Mouse (Mus musculus): ENCODE data around the gene Krtap29-1.

Krtap29-1 gene

DNA sequence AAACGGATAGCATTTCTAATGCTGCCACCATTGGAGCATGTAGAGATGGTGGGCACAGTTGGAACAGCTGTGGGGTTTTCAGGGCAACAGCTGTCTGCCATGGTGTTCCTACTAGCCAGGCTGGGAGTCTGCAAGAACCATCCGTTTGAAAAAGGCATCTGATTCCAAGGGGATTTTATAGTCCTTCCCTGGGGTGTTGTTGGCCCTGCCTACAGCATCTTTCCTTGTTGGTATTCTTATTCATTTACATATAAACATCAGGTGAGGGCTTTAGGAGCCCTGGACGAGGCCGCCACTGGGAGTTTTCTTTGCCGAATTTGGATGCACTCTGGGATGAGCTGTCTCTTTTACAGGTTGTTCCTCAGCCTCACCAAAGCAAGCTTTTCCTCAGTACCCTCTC, at the start of gene Krtap29-1:
Gene Krtap29-1, minus strand, starts transcription at position 101 of the 400 bp plus-strand sequence.
- DNase-seq: no peak

DNA sequence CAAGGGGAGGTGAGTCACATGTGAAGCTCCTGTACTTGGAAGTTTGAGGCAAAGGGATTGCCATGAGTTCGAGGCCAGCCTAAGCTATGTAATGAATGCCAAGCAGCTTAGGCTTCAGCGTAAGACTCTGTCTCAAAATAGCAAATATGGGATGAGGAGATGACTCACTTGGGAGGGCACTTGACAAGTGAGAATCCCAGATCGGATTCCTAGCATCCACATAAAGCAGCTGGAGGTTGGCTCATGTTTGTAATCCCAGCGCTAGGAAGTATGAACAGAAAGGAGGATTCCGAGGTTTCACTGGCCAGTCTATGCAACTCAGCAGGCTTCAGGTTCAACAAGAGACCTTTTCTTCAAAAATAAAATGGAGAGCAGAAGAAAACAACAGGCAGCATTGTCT, 42.6 kb upstream of the Krtap29-1 start:
- DNase-seq: no peak

DNA sequence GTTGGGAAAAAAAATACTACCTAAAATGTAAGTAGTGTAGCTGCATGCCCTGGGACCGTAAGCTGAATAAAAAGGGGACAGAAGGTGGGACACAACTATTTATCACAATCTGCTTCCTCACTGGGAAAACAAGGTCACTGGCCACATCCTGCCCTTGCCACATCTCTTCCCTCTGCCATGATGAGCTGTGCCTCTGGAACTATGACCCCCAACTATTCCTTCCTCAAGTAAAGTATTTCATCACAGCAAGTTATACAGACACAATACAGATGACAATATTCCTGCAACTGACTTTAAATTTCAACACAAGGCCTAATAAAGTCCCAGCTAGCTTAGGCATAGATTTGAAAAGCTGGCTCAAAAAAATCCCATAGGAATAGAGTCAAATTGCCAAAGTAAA, 40.6 kb upstream of the Krtap29-1 start:
- DNase-seq: no peak

DNA sequence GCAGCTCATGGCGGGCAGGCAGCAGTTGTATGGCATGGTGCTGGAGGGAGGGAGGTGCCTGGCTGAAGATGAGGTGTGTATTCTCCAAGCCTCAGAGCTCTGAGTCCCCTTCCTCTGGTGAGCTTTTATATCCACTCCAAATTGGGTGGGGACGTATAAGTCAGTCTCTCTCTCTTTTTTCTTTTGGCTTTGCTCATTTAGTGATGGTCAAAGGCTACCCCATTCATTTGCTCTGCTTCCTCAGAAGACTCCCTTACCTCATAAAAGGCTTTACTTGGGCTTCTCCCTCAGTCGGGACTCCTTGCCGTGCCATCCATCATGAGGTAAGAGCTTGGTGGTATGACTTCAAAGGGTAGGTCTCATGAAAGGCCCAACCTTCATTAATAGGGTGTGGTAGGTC, 37.3 kb upstream of the Krtap29-1 start, which contains the start of gene Krt33a:
Gene Krt33a, minus strand, starts transcription at position 101 of the 400 bp plus-strand sequence.
- DNase-seq: no peak

DNA sequence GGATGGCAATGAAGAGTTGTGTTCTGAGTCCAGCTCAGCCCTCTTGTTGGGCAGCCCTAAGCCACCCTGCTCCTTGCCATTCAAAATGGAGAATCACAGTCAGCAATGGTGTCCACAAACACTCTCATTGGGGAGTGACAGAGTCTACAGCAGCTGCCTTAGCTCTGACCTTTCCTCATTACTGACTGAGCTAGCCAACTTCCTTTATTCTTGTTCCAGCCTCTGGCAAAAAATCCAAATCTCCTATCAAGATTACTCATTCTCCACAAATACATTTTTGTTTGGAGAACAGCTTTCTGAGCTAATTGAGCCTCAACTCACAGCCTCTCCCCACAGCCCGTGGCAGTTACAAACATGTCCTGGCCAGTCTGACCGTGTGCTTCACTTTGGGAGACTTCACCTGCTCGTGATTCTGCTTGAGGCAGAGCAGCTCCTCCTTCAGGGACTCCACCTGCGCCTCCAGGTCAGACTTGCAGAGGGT, 34.9 kb upstream of the Krtap29-1 start:
- DNase-seq: no peak

DNA sequence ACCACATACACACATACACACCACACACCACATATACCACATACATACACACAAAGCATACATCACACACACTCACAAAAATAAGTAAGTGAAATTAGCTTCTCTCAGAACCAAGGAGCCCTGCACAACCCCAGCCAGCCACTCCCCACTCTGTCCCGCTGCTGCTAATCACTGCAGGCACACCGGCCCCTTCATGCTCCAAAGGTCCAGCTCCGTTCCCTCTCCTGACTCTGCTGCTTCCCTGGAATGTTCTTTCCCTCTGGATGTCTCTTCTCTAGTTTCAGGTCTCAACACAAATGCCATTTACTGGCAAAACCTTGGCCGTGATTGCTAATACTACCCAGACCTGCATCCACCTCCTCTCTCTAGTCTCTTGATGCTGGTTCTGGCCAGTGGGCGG, 31.8 kb upstream of the Krtap29-1 start:
- DNase-seq: no peak

DNA sequence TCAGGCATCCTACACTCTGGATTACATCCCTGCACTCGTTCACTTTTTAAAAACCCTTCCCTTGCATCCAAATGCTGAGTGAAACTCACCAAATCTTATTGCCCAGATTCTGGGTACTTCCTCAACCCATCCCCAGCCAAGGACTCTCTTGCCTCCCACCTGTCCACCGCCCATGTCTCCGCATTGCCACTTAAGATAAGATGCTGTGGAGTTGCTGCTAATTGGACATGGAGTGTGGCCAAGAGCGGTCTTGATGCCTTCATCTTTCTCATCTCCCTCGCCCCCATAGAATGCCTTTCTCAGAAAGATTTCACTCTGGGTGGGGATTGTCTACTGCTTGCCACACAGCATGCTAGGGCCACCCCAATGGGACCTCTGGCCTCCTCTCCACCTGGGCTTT, 29.5 kb upstream of the Krtap29-1 start:
- no peak for DNase-seq

DNA sequence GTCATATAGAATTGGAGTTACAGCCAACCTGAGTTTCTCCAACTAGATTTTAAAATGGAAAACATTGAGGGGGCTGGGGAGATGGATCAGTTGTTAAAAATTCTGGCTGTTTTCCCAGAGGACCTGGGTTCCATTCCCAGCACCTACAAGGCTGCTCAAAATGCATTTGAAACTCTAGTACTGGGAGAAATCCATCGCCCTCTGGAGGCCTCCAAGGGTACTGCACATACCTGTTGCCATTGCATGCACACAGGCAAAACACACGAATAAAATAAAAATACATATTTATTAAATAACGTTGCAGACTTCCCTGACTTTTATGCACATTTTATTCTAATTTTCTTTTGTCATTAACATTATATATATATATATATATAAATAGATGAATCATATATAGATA, 27.8 kb upstream of the Krtap29-1 start:
- DNase-seq: no peak

DNA sequence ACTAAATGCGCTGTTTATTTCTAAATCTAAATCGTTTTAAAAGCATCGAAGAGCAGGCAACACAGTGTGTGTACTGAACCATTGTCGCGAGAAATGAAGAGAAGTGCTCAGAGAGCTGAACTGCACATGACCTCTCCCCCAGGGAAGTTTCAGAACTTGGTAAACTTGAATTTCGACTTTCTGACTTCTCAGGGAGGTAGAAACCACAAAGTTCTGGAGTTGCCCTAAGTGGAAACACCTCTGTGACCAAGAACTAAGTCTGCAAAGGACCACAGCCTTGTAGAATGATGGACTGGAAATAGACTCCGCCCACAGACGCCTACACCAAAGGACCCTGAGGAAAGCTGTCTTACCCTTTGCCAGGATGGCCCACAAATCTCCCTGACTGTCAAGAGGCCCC, 27.1 kb upstream of the Krtap29-1 start:
- no peak for DNase-seq

DNA sequence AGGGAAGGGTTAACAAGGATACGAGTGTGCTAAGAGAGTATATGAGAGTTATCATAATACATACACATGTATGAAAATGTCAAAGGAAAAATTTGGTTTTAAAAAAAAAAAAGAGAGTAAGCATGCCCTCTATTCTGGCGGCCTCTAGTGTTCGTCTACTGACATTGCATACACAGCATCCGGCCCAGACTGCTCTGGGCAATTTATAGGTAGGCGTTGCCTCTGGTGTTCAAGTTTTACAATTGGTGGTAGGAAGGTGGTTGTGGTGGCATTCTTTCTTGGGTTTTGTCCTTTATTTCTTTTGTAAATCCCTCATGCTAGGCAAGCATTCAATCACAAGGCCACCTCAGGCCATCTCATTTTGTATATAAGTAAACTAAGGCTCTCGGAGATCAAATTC, 26.0 kb upstream of the Krtap29-1 start:
- peak; percentile 58 to 64 for DNase-seq

DNA sequence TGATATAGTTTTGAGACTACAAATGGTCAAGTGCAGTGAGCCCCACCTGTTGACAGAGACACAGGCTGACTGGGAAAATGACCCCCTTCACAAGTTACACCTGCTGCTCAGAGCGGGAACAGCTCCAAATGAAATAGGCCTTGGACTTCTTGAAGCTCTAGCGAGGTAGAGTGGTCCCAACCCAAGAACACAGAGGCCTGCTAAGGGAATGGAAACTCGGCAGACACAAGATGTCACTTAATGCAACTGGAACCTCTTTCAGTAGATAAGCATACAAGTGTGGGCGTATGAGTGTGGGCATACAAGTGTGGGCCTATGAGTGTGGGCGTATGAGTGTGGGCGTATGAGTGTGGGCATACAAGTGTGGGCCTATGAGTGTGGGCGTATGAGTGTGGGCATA, 20.2 kb upstream of the Krtap29-1 start:
- no peak for DNase-seq

DNA sequence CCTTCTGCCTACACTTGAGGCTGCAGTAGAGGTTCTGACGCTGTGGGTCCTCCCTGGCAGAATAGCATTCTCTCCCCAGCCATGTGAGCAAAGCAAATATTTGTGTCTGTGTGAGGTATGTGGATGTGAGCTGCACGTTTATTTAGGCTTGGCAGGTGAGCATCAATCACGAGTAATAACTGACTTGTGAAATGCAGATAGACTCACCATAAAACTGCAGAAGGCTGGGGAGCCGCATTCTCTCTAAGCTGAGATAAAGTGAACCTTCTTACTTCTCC, 15.5 kb upstream of the Krtap29-1 start:
- no peak for DNase-seq

DNA sequence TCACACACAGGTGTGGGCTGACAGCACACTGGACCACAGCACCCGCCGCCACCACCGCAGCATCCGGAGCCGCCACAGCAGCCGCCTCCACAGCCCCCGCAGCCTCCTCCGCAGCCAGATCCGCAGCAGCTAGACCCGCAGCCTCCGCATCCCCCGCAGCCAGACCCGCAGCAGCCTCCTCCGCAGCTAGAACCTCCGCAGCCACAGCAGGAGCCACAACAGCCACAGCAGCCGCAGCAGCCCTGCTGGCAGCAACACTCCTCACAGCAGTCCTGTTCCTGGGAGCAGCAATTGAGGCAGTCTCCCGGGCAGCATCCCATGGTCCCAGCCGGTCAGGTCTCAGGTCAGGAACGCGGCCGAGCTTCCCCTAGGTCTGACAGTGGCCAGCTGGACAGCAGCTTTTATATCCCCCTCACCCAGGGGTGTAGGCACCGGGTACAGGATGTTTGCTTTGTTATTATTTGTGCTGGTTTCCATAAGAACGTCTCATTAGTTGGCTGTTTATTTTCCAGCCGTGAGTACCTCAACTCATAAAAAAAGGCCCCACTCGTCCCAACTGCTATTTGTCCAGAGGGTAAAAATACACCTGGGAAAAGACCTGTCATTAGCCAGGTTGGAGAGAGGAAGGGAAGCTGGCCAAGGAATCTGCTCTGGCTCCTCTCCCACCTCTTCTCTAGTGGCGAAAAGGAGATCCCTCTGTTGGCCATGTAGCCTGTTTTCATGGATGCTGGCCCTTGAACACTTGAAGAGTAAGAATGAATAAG, 14.9 kb upstream of the Krtap29-1 start, which contains the start of gene Krtap17-1:
Gene Krtap17-1, minus strand, starts transcription at position 375 of the 764 bp plus-strand sequence.
- no peak for DNase-seq

DNA sequence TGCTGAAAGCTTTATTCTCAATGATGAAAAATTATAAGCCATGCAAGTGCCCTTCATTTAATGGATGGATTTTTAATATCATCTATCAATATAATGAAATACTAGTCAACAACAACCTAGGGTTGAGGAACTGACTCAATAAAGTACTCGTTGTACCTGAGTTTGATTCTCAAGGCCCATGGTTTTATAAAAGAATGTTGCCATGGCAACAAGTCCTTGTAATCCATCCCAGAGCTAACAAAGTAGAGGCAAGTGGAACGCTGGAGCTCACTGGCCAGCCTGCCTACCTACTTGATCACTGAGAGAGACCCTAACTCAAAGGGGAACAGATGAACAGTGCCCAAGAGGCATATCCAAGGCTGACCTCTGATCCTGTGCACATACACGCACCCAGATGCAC, 11.7 kb upstream of the Krtap29-1 start:
- no peak for DNase-seq

DNA sequence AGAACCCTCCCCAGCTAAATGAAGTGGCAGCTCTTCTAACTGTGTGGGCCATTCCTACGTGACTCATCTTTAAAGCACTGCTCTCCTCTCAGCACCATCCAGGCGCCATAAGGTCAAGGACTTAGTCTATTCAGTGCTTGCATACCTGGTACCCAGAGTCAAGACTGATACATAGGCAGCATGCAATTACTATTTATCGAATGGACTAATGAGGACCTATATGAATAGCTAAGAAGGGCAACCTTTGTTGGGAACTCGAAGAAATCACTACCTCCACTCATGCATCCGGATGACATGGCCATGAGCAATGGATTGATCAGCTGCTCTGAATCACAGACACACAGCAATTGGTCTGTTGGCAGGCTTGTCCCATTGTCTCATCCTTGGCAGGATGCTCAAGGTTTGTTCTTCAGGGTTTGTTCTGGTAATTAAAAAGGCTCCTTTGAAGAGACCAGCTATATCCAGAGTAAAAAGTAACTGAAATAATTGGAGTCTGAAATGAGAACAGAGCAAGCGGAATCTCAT, 11.1 kb upstream of the Krtap29-1 start:
- peak in 1 of 2 experiments; percentile 8 for DNase-seq

DNA sequence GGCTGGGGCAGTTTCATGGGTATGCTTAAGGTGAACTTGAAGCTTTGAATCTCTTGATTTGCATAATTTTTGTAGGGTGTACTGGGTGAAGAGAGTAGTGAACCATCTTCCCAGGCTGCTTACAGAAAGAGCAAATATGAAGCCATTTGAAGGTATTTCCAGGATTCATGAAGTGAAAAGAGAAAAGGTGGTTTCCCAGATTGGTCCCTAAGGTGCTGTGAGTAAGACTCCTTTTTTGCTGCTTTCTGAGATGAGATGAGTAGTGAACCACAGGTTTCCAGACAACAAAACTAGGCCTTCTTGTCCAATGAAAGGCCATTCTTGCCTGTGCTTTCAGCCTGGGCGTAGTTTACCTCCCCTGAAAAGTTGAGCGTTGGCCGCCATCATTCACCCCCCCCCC, 9.7 kb upstream of the Krtap29-1 start:
- no peak for DNase-seq

DNA sequence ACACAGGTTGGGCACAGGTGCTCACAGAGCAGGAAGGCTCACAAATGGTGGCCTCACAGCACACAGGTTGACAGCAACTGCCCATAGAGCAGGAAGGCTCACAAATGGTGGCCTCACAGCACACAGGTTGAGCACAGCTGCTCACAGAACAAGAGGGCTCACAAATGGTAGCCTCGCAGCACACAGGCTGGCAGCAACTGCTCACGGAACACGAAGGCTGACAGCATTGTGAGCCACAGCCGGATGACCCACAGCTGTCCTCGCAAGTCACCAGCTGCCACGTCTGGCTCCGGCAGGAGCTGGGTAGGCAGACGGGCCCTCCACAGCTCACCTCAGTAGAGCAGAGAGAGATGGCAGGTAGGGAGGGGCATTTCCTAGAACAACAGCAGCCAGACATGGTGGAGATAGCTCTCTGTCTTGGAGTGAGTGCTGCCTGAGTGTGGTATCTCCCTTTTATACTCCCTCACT, 7.4 kb upstream of the Krtap29-1 start, which contains the start of gene Krtap16-1:
Gene Krtap16-1, minus strand, starts transcription at position 418 of the 468 bp plus-strand sequence.
- DNase-seq: no peak

DNA sequence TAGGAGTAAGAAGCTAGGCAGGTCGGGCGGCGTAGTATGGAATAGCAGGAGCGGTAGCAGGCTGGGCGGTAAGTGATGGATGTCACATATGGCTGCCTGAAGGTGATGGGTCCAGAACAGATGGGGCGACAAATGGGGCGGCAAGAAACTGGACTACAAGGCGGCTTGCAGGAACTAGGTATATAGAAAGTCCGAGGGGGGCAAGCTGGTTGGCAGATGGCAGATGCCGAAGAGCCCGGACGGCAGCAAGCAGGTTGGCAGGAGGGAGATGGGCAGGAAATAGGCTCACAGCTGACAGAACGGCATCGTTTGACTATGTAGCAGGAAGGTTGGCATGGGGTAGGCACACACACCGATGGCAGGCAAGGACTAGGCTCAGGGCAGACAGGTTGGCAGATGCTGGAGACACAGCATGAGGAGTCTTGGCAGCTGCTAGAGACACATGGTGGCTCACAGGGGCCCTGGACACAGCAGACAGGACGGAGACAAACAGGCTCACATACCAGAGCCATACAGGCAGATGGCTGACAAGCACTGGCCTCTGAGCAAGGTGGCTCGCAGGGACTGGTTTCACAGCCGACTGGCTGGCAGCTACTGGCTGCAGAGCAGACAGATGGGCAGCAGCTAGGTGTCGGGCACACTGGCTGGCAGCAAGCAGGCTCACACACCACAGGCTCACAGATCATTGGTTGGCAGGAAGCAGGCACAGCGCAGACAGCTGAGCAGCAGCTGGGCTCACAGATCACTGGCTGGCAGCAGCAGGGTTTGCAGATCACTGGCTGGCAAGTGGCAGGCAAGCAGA, 6.6 kb upstream of the Krtap29-1 start:
- DNase-seq: peak; percentile 83 to 87

DNA sequence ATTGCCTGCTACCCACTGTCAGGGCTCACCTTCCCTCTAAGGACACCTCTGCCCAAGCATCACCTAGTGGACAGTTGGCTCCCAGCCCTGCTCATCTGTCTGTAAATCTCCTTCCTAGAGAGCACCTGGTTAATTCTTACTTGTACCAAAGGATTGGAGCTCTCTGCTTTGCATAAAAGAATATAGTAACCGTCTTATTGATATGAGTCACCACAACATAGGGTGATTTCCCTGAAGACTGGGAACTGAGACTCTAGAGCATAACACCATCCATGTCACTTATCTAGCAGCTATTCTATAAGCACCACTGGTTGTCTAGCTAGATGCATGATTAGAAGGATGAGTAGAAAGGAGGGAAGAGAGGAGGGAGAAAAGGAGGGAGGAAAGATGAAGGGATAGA, 4.6 kb upstream of the Krtap29-1 start:
- no peak for DNase-seq

DNA sequence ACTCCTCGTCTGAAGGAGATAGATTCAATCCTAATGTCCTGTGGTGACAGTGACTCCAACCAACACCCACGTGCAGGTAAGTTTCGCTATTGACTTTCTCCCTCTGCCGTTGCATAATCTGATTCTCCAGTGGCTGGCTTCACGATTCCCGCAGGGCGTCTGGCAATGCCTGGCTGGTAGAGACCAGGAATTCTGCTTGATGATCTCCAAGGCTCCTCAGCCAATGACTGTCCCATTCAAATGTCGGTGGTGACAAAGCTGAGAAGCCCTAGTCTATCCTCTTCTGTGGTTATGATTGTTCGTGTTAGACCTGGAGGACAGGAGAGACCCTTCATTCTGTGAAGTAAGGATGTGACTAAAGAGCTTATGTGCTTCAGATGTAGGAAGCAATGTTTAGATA, 3.9 kb upstream of the Krtap29-1 start:
- DNase-seq: no peak

DNA sequence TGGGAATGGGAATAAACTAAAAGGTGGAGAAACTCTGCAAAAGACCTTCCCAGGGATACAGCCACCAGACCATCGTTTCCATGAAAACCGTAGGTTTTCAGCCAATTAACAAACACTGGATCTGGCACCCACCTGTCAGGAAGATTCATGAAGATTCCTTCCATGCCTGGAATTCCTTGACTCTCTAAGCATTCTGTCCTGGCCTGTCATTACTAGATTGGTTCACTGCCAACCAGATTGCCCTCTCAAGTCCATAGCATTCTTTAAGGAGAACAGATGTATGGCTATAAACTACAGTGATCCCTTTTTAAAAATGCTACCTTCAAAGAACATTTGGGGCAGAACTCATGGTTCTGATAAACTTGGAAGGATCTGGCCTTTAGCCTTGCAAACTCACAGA, 12.9 kb downstream of the Krtap29-1 start:
- DNase-seq: no peak

DNA sequence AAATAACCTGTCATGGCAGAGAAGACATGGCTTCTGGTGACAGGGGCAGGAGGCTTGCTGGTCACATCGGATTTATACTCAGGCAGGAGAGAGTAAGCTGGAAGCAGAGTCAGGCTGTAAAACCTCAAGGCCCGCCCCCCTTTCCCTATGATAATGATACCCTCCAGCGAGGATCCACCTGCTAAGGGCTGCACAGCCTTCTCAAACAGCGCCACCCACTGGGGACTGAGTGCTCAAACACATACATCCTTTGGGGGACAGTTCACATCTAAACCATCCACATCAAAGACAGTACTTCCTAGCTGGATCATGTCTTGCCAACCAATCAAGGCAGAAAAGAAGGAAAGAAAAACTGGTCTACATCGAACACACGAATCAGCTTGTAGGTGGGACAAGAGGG, 14.6 kb downstream of the Krtap29-1 start:
- no peak for DNase-seq

DNA sequence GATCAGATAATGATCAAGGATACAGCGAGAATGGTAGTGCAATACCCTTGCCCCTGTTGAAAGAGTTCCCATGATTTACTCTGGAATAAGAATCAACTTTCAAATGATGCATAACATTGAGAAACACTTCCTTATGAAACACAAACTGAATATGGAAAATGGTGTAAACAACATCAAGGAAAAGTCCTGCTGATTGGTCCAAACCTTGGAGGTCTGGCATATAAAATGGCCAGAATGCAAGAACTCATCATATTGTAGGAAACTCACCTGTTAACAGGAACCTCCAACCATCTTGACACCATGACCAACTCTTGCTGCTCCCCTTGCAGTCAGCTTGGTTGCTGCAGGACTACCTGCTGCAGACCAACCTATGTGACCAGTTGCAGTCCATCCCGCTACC, 30.7 kb downstream of the Krtap29-1 start, which contains the start of gene Krtap9-5:
Gene Krtap9-5, plus strand, starts transcription at position 301 of the 400 bp plus-strand sequence.
- DNase-seq: no peak

Data from cerebellum, adult 18-20 months (tissue).